Mouse (Mus musculus) kidney, adult 18-20 months (tissue): ENCODE measurements at regions not wholly inside any gene's neighbourhood (a gene's known extent, or its start where the extent isn't known, plus 50 kb on each side); places are given as distances from the start of the nearest gene placed in this dataset.

Experiments
- DNase-seq: peaks from one replicate; pipeline ENCODE4 v3.0.0; 2021

DNA sequence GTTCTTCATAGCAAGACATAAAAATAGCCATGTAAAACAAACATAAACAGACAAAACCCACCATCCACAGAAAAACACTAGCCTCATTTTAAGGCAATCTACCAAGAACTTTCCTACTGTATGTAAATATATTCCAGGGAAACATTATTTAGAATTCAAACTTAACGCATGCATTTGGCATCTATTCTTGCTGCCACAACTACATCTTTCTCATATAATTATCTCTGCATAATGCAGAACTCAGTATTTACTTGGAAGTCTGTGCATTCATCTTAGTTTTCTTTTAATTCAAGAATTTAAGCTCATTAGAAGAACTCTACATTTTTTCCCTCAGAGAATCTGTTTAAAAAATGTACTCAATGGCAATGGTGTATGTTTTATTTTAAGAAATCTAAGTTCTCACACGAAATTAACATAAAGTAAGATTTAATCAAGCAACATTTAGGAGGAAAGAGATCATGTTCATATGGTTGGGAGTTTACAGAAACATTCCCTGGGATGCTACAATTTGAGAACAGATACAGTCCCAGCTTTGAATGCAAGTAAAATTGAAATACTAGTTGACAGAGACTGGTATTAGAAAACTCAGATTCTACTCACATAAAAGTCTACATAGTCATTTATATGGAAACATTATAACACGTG, 1114.7 kb downstream of the Sorcs1 start:
- no peak for DNase-seq

DNA sequence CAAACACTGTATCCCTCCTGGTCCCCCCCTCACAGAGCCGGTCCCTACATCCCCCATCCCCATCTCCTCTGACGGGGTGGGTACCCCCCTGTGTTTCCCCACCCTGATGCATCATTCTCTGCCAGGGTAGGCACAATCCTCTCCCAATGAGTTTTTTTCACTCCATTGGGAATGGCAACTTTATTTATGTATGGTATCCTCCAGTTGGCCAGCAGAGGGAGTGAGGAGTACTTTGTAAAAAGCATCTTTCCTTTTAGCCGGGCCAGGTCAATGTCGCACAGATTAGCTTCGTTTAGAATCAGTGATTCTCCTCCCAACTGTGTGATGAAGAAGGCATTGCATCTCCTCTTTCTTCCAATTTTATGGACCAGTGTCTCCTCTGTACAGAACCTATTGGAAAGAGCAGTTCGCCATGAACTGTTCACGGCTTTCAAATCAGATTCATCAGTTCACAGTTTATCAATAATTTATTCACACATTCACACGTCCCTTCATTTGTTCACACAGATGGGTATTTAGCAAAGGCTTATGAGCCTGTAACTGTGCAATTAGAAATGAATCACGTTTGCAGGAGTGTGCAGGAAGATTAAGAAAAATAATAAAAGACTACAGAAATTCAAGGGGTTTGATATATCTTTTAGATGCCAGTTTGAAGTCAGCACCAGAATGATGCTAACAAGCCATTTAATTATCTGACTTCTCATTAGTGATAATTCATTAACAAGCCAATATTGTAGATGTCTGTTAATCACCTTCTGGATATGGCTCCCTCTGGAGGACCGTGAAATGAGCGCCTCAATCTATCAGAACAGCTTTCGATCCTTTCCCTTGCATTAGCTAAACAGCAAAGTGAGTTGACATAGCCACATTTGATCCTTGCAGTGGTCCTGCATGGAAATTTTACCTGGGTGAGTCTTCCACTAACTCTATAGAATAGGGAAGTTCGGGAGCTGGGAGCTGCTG, 1138.7 kb downstream of the Sorcs1 start:
- peak; percentile 5 for DNase-seq
